Mouse (Mus musculus) ES-Bruce4 (cell line): ENCODE results near the gene Tuba3a. TPM values are rescaled to one million over a fixed set of nuclear protein-coding genes. Genes with fewer than 3 reads are reported as not detected.

ENCODE experiments used
- H3K27ac ChIP-seq: 2 replicates; pipeline ENCODE4 v1.5.1; 2012; ENCODE audit warnings: low read length, inconsistent platforms; ENCODE audit not compliant: insufficient read depth
- H3K27me3 ChIP-seq: 2 replicates; pipeline ENCODE4 v1.6.1; 2012; ENCODE audit warnings: mild to moderate bottlenecking, low read length, inconsistent platforms; ENCODE audit not compliant: control insufficient read depth, poor library complexity, insufficient read depth, severe bottlenecking
- H3K36me3 ChIP-seq: 2 replicates; pipeline ENCODE4 v1.6.1; 2012; ENCODE audit warnings: inconsistent platforms, mild to moderate bottlenecking, low read length, moderate library complexity; ENCODE audit not compliant: control insufficient read depth, poor library complexity, insufficient read depth, severe bottlenecking
- H3K4me1 ChIP-seq: one replicate; pipeline ENCODE4 v1.8.1; 2011; ENCODE audit warnings: low read length; ENCODE audit not compliant: control insufficient read depth, insufficient read depth
- H3K4me3 ChIP-seq: 2 replicates; pipeline ENCODE4 v1.5.1; 2011; ENCODE audit warnings: low read depth, mild to moderate bottlenecking, low read length
- H3K9ac ChIP-seq: 2 replicates; pipeline ENCODE4 v1.6.1; 2012; ENCODE audit warnings: low read depth, mild to moderate bottlenecking, inconsistent platforms; ENCODE audit not compliant: poor library complexity, severe bottlenecking
- H3K9me3 ChIP-seq: replicated peaks from 2 replicates; pipeline ENCODE4 v1.6.1; 2012; ENCODE audit warnings: mild to moderate bottlenecking, low read length, inconsistent platforms; ENCODE audit not compliant: control insufficient read depth, poor library complexity, insufficient read depth, severe bottlenecking
- CTCF ChIP-seq: IDR thresholded peaks from one replicate; pipeline ENCODE4 v1.8.1; 2011; ENCODE audit warnings: low read depth, low read length
- EP300 ChIP-seq: IDR thresholded peaks from 2 replicates; pipeline ENCODE4 v1.6.1; 2011; ENCODE audit warnings: low read depth, low read length; ENCODE audit not compliant: insufficient read depth
- POLR2A ChIP-seq: IDR thresholded peaks from one replicate; pipeline ENCODE4 v1.8.1; 2011; ENCODE audit warnings: low read length; ENCODE audit not compliant: insufficient read depth
- polyA plus RNA-seq: library from polyadenylated mRNA; stranded (reverse); fragments of >200 nt; gene quantifications from 2 replicates; pipeline ENCODE4 v1.2.4, GENCODE M21; 2011; ENCODE audit warnings: low read depth; ENCODE audit not compliant: missing spikeins, insufficient read depth, insufficient read length

Tuba3a gene
- polyA plus RNA-seq, 1 experiment = 2.2 TPM

DNA sequence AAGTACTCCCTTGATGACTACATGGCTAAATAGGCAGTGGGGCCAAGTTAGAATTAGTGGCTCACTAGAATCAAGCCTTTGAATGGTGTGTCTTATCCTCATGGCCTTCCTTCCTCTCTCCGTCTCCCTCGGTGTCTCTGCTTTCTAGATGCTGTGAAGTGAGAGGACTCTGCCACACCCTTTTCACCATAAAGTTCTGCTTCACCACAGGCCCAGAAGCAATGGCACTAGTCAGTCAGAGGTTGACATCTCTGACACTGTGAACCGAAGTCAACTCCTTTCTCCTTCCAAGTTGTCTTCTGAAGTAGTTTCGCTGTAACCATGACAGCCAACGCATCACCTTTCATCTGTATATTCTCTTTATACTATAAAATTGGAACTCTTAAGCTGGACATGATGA is 46.3 kb downstream of the Tuba3a start:
- Histone ChIP-seq H3K9me3 (no peaks in the 10 kb centered on the region), H3K36me3 (no peaks in the 10 kb centered on the region), H3K27ac (no peak overlapping the region), H3K4me1 (no peaks in the 10 kb centered on the region), H3K9ac (no peak overlapping the region), H3K27me3 (no peaks in the 10 kb centered on the region), H3K4me3 (no peak overlapping the region)
- TF ChIP-seq POLR2A = no peak
- TF ChIP-seq EP300 = no peak
- no peak for TF ChIP-seq CTCF

DNA sequence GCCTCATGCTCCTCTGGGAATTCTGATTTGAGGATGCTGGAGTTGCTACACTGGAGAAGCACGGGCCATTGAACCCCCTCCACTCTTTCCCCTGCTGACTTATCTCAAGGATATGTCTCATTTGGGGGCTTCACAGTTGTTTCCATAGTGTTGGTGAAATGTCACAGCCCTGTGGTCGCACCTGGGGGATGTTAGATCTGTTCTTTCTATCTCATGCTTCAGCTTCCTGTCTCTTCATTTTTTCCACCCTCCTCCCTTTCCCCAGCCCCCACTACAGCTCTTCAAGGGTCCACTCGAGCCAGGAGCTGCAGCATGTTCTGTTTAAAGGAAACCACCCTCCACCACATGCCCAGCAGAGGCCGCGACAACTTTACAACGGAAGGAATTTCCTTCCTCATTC is 47.4 kb downstream of the Tuba3a start:
- H3K36me3 ChIP-seq = no peaks in the 10 kb centered on the region
- no peak overlapping the region for H3K9ac ChIP-seq
- H3K9me3 ChIP-seq = no peaks in the 10 kb centered on the region
- H3K27me3 ChIP-seq = no peaks in the 10 kb centered on the region
- no peak overlapping the region for H3K4me3 ChIP-seq
- no peak overlapping the region for H3K27ac ChIP-seq
- no peaks in the 10 kb centered on the region for H3K4me1 ChIP-seq
- TF ChIP-seq CTCF (no peak), POLR2A (no peak)

DNA sequence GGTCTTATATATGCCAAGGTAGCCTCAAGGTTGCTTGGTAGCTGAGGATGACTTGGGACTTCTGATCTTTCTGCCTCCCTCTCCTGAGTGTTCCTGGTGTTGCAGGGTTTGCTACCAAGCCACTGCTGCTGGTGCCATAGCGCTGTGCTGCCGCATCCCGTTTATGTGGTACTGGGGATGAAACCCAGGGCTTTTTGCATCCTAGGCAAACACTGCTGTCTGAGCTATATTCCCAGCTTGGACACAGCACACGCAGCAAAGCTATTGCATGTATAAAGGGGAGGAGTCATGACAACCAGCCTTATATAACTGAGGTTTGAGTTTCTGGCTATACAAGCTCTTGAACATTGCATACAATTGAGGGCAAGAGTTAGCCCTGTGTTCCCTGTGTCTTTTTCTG is 48.4 kb downstream of the Tuba3a start:
- Histone ChIP-seq H3K27ac (no peak overlapping the region), H3K9me3 (no peaks in the 10 kb centered on the region), H3K36me3 (no peaks in the 10 kb centered on the region), H3K27me3 (no peaks in the 10 kb centered on the region), H3K4me1 (no peaks in the 10 kb centered on the region), H3K4me3 (no peak overlapping the region), H3K9ac (no peak overlapping the region)
- TF ChIP-seq EP300 (no peak), POLR2A (no peak), CTCF (no peak)

DNA sequence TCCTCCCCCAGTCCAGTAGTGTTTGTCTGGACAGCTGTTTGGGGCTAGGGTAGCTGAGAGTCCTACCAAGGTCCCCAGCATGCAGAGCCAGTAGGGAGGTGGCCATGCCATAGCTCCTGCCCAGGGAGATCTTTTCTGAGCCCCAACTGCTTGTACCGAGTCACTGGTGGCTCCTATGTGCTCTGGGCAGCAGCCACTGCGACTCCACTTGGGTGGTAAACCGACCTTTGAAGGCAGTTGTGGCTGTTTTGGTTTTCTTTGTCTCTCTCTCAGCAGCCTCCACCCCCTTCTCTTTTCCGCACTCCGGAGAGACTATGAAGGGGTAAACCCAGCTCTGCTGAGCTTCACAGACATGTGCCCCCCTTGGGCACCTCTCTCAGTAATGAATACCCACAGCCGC is 49.1 kb downstream of the Tuba3a start, which contains the start of gene Cd27:
Gene Cd27 (minus strand): TSS at position 229 of the 400 bp plus-strand sequence.
- H3K9me3 ChIP-seq = no peaks in the 10 kb centered on the region
- no peaks in the 10 kb centered on the region for H3K36me3 ChIP-seq
- H3K4me3 ChIP-seq = no peak within 1 kb of the TSS
- no peak for TF ChIP-seq CTCF
- TF ChIP-seq EP300 = no peak
- no peak for TF ChIP-seq POLR2A
- no peaks in the 10 kb centered on the region for H3K4me1 ChIP-seq
- H3K27ac ChIP-seq = no peak within 1 kb of the TSS
- H3K9ac ChIP-seq = no peak within 1 kb of the TSS
- H3K27me3 ChIP-seq = no peaks in the 10 kb centered on the region

DNA sequence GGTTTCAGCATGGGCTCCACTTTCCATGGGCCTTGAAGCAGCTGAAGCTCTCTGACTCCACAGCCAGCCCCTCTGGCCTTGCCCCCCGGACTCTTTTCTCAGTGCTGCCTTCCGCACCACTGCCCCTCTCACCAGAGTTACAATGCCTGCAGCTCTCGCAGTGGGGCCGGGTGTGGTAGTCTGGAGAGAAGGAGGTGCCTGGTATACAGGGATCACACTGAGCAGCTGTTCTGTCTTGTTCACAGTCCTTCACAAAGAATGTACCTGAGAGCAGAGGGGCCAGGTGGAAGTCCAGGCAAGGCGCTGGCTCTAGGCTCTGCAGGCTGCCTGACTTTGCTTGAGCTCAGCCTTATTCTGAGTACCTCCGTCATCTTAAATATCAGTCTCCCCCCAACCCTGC is 49.5 kb downstream of the Tuba3a start:
- TF ChIP-seq POLR2A = no peak
- TF ChIP-seq CTCF = no peak
- TF ChIP-seq EP300 = no peak
- Histone ChIP-seq H3K27ac (no peak overlapping the region), H3K9me3 (no peaks in the 10 kb centered on the region), H3K4me3 (no peak overlapping the region), H3K36me3 (no peaks in the 10 kb centered on the region), H3K9ac (no peak overlapping the region), H3K27me3 (no peaks in the 10 kb centered on the region), H3K4me1 (no peaks in the 10 kb centered on the region)

DNA sequence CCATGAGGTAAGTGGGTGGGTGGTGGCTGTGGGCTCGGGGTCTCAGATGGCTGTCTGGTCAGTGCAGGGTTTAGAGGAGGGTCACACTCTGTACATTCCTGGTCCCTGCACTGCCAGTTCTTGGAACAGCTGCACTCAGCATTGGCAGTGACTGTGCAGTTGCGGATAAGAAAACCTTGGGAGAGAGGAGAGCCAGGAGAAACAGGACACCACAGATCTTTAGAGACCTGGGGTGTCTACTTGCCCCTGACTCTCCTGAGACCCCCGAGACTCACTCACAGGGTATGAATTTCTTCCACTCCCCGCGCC is 51.4 kb downstream of the Tuba3a start:
- no peak overlapping the region for H3K4me3 ChIP-seq
- no peaks in the 10 kb centered on the region for H3K4me1 ChIP-seq
- H3K27ac ChIP-seq = no peak overlapping the region
- TF ChIP-seq POLR2A (no peak), EP300 (no peak), CTCF (no peak)
- H3K9ac ChIP-seq = no peak overlapping the region
- no peaks in the 10 kb centered on the region for H3K27me3 ChIP-seq
- H3K36me3 ChIP-seq = no peaks in the 10 kb centered on the region
- no peaks in the 10 kb centered on the region for H3K9me3 ChIP-seq
